Mouse (Mus musculus): ENCODE measurements around the gene Arhgef17. TPM values are rescaled to one million over a fixed set of nuclear protein-coding genes. Genes with fewer than 3 reads are reported as not detected.

The Arhgef17 gene
- polyA plus RNA-seq, 1 experiment, result 1.3 TPM

GRCm38 (mm10) chr7:100929639-100930303 is 2.1 kb downstream of the Arhgef17 start:
- Histone ChIP-seq H3K4me3 (replicated peaks) (no peak overlapping the region), H3K9me3 (peaks cover 26% of the 10 kb centered on the region), H3K36me3 (replicated peaks; ENCODE audit: low read length) (peaks cover 2% of the 10 kb centered on the region), H3K4me1 (peaks cover 57% of the 10 kb centered on the region), H3K27me3 (replicated peaks) (peaks cover 100% of the 10 kb centered on the region)
- no peak for TF ChIP-seq GATA1 (IDR thresholded peaks at IDR 0.05; ENCODE audit: borderline replicate concordance, low read length)
- TF ChIP-seq FLI1 (IDR thresholded peaks at IDR 0.05; ENCODE audit: low read length), result no peak

DNA sequence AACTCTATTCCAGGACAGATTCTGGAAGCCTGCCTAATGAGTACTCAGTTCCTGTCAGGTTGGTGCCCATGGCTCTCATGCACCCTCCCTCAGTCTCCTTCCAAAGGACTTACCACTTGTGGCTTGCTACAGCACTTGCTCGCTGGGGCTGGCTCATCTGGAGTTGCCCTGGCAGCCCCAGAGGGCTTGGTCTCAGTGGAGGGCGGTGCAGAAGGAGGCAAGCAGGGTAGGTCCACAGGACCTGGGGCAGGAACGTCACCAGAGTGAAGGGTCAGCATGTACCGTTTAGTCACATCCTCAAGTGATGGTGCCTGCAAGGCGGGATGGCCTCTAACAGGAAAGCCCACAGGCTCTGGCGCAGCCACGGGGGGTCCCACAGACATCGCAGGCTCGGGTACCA is 3.5 kb downstream of the Arhgef17 start:
- peaks cover 100% of the 10 kb centered on the region for H3K27me3 ChIP-seq (replicated peaks)
- peaks cover 2% of the 10 kb centered on the region for H3K36me3 ChIP-seq (replicated peaks; ENCODE audit: low read length)
- H3K4me3 ChIP-seq (replicated peaks), result no peak overlapping the region

DNA sequence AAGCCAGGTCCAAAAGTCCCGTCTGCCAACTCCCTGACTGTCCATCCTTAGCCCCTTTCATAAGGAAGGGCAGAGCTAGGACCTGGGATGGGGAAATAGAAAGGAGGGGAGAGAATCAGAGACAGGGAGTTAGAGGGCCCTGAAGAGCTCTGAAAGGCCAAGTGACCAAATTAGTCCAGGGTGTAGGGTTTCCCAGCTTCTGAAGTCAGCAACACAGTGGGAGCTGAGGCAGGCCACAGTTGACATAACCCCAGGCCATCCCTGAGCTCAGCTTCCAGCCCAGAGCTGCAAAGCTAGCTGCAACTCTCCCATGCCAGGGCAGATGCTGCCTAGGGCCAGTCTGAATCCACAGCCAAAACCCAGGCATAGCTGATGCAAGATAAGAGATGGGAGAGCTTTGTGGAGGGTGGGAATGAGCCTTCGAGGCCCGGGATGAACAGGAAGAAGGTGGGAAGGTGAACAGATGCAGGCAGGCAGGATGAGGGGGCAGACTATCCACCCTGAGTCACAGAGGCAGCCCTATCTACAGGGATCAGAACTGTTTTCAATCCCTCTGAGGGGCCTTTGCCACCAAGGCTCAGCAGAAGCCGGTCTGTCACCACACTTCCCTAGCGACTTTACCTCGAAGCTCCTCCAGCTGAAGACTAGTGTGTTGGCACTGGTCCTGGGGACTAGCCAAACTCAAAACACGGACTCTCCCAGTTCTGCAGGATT is 4.5 kb downstream of the Arhgef17 start:
- TF ChIP-seq FLI1 (IDR thresholded peaks at IDR 0.05; ENCODE audit: low read length) (no peak), GATA1 (IDR thresholded peaks at IDR 0.05; ENCODE audit: borderline replicate concordance, low read length) (no peak)
- no peak overlapping the region for H3K4me3 ChIP-seq (replicated peaks)
- peaks cover 2% of the 10 kb centered on the region for H3K36me3 ChIP-seq (replicated peaks; ENCODE audit: low read length)
- H3K4me1 ChIP-seq, result peaks cover 63% of the 10 kb centered on the region
- peaks cover 26% of the 10 kb centered on the region for H3K9me3 ChIP-seq
- H3K27me3 ChIP-seq (replicated peaks), result peaks cover 100% of the 10 kb centered on the region

More for the DNA sequence above, 3.5 kb downstream of the Arhgef17 start:
- TF ChIP-seq GATA1 (IDR thresholded peaks at IDR 0.05; ENCODE audit: borderline replicate concordance, low read length) (no peak), FLI1 (IDR thresholded peaks at IDR 0.05; ENCODE audit: low read length) (no peak)
- Histone ChIP-seq H3K4me1 (peaks cover 62% of the 10 kb centered on the region), H3K9me3 (peaks cover 26% of the 10 kb centered on the region)

DNA sequence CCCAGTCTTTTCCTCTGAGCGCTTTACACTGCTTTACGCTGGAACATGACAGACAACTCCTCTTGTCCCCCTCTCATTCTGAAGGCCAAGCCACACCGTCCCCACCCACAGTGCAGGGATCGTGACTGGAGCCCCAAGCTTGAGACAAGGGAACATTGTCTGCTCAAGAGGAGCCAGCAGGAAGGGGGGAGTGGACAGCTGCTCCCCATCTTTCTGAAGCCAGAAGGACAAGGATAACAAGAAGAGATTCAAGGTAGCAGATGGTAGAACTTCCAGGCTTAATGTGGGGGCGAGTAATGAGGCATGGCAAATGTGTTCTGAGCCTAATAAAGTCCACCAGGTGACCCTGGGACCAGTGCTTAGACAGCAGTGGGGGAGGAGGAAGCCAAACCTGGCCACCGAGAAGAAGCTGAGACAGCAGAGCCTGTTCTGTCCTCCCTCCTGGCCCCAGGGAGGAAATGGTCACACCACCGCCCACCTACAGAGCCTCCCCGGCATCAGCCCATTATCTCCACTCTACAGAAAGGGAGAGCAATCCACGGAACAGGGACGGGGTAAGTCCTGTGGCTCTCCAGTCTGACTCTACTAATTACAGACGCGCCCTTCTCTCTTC is 5.5 kb downstream of the Arhgef17 start:
- H3K27me3 ChIP-seq (replicated peaks), result peaks cover 100% of the 10 kb centered on the region
- peaks cover 2% of the 10 kb centered on the region for H3K36me3 ChIP-seq (replicated peaks; ENCODE audit: low read length)
- peaks cover 63% of the 10 kb centered on the region for H3K4me1 ChIP-seq
- TF ChIP-seq FLI1 (IDR thresholded peaks at IDR 0.05; ENCODE audit: low read length) (no peak), GATA1 (IDR thresholded peaks at IDR 0.05; ENCODE audit: borderline replicate concordance, low read length) (no peak)
- H3K4me3 ChIP-seq (replicated peaks), result no peak overlapping the region
- H3K9me3 ChIP-seq, result peaks cover 22% of the 10 kb centered on the region

- Histone ChIP-seq H3K9me3 (peaks cover 6% of the 10 kb centered on the region), H3K27me3 (replicated peaks) (peaks cover 97% of the 10 kb centered on the region)
Observed at GRCm38 (mm10) chr7:100924674-100925445, 7.0 kb downstream of the Arhgef17 start.

DNA sequence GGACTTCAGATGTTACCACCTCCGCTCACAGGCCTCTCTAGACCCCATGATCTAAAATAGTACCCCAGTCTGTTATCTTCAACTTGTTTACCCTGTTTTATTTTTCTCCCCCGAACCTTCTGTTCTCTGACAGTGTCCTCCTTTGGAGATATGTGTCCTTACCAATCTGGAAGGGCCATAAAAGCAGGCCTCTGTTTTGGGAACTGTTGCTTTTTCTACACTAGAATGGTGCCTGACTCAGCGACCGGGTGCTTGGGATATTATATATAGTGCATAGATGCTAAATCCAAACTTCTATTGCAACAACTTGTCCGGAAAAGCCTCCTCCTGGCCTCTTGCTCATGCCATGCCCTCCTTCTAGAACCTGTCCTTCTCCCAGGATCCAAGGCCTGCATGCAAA is 7.7 kb downstream of the Arhgef17 start:
- Histone ChIP-seq H3K36me3 (replicated peaks; ENCODE audit: low read length) (no peaks in the 10 kb centered on the region), H3K4me3 (replicated peaks) (no peak overlapping the region), H3K9me3 (no peaks in the 10 kb centered on the region), H3K27me3 (replicated peaks) (peaks cover 97% of the 10 kb centered on the region), H3K4me1 (peaks cover 63% of the 10 kb centered on the region)
- TF ChIP-seq GATA1 (IDR thresholded peaks at IDR 0.05; ENCODE audit: borderline replicate concordance, low read length) (no peak), FLI1 (IDR thresholded peaks at IDR 0.05; ENCODE audit: low read length) (no peak)

More at GRCm38 (mm10) chr7:100924674-100925445, 7.0 kb downstream of the Arhgef17 start:
- TF ChIP-seq FLI1 (IDR thresholded peaks at IDR 0.05; ENCODE audit: low read length) (no peak), GATA1 (IDR thresholded peaks at IDR 0.05; ENCODE audit: borderline replicate concordance, low read length) (no peak)
- Histone ChIP-seq H3K4me3 (replicated peaks) (no peak overlapping the region), H3K4me1 (peaks cover 56% of the 10 kb centered on the region), H3K36me3 (replicated peaks; ENCODE audit: low read length) (no peaks in the 10 kb centered on the region)

- H3K9me3 ChIP-seq, result no peaks in the 10 kb centered on the region
- no peak for TF ChIP-seq FLI1 (IDR thresholded peaks at IDR 0.05; ENCODE audit: low read length)
- H3K36me3 ChIP-seq (replicated peaks; ENCODE audit: low read length), result no peaks in the 10 kb centered on the region
- H3K4me1 ChIP-seq, result peaks cover 72% of the 10 kb centered on the region
- H3K4me3 ChIP-seq (replicated peaks), result no peak overlapping the region
- H3K27me3 ChIP-seq (replicated peaks), result peaks cover 95% of the 10 kb centered on the region
Observed at GRCm38 (mm10) chr7:100922907-100923306, 9.0 kb downstream of the Arhgef17 start.

- Histone ChIP-seq H3K36me3 (replicated peaks; ENCODE audit: low read length) (no peaks in the 10 kb centered on the region), H3K4me1 (peaks cover 73% of the 10 kb centered on the region), H3K27me3 (replicated peaks) (peaks cover 91% of the 10 kb centered on the region), H3K4me3 (replicated peaks) (no peak overlapping the region), H3K9me3 (no peaks in the 10 kb centered on the region)
- TF ChIP-seq GATA1 (IDR thresholded peaks at IDR 0.05; ENCODE audit: borderline replicate concordance, low read length) (no peak), FLI1 (IDR thresholded peaks at IDR 0.05; ENCODE audit: low read length) (no peak)
Observed at GRCm38 (mm10) chr7:100921289-100921688, 10.6 kb downstream of the Arhgef17 start.

DNA sequence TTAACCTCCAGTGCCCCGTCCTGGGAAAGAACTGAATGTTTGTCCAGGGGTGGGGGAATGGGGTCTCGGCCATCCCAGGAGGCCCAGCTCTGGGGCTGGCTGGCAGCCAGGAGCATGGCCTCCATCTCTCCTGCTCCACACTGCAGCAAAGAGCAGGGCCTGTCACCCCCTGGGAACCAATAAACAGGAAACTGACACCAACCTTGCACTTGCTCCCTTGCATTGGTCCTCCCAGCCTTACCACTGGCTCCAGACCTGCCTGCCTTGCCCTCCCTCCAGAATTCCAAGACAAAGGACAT is 12.1 kb downstream of the Arhgef17 start:
- H3K4me1 ChIP-seq, result peaks cover 65% of the 10 kb centered on the region
- no peak overlapping the region for H3K4me3 ChIP-seq (replicated peaks)
- peaks cover 87% of the 10 kb centered on the region for H3K27me3 ChIP-seq (replicated peaks)
- no peak for TF ChIP-seq GATA1 (IDR thresholded peaks at IDR 0.05; ENCODE audit: borderline replicate concordance, low read length)
- TF ChIP-seq FLI1 (IDR thresholded peaks at IDR 0.05; ENCODE audit: low read length), result no peak
- H3K36me3 ChIP-seq (replicated peaks; ENCODE audit: low read length), result no peaks in the 10 kb centered on the region
- H3K9me3 ChIP-seq, result no peaks in the 10 kb centered on the region
